Mouse (Mus musculus) lung, embryonic 15.5 days (tissue): ENCODE measurements at regions not wholly inside any gene's neighbourhood (a gene's known extent, or its start where the extent isn't known, plus 50 kb on each side); places are given as distances from the start of the nearest gene placed in this dataset.

ENCODE experiments used
- ATAC-seq: fragments of 200-750 bp; cut with Nextera tagmentation; 2 replicates; pipeline ENCODE4 v1.8.0; 2017; ENCODE audit warnings: moderate number of reproducible peaks, borderline replicate concordance; ENCODE audit not compliant: low FRiP score, low TSS enrichment; ENCODE audit errors: extremely low read depth
- H3K27ac ChIP-seq: fragments of 300-500 bp; sonication (generic); 2 replicates; pipeline ENCODE4 v1.5.1; 2015; ENCODE audit warnings: moderate library complexity, mild to moderate bottlenecking, inconsistent platforms
- H3K27me3 ChIP-seq: fragments of 300-500 bp; sonication (generic); 2 replicates; pipeline ENCODE4 v1.6.1; 2015; ENCODE audit warnings: inconsistent platforms
- H3K36me3 ChIP-seq: fragments of 300-500 bp; sonication (generic); 2 replicates; pipeline ENCODE4 v1.6.1; 2015; ENCODE audit warnings: inconsistent platforms
- H3K4me1 ChIP-seq: fragments of 300-500 bp; sonication (generic); 2 replicates; pipeline ENCODE4 v1.6.1; 2015; ENCODE audit warnings: inconsistent platforms
- H3K4me2 ChIP-seq: fragments of 300-500 bp; sonication (generic); 2 replicates; pipeline ENCODE4 v1.6.1; 2015; ENCODE audit warnings: inconsistent platforms, mild to moderate bottlenecking, moderate library complexity
- H3K4me3 ChIP-seq: fragments of 300-500 bp; sonication (generic); 2 replicates; pipeline ENCODE4 v1.5.1; 2015; ENCODE audit warnings: mild to moderate bottlenecking, inconsistent platforms
- H3K9ac ChIP-seq: fragments of 300-500 bp; sonication (generic); 2 replicates; pipeline ENCODE4 v1.6.1; 2015; ENCODE audit warnings: inconsistent platforms
- H3K9me3 ChIP-seq: fragments of 300-500 bp; sonication (generic); 2 replicates; pipeline ENCODE4 v1.6.1; 2016; ENCODE audit warnings: inconsistent platforms
- WGBS: fragments of 180-500 bp; shearing (Covaris S2); methylation state at CpG from one replicate; pipeline ENCODE4 v1.1.7; 2015; 5-methylcytosine and 5-hydroxymethylcytosine counted together

- no peak overlapping the region for H3K4me3 ChIP-seq
- H3K27me3 ChIP-seq: no peaks in the 10 kb centered on the region
- H3K9me3 ChIP-seq: no peaks in the 10 kb centered on the region
- H3K27ac ChIP-seq: no peak overlapping the region
- no peaks in the 10 kb centered on the region for H3K36me3 ChIP-seq
- no peaks in the 10 kb centered on the region for H3K4me1 ChIP-seq
- no peak for ATAC-seq
- WGBS: 62% methylated on average over 3 of the region's 3 CpGs
- no peak overlapping the region for H3K9ac ChIP-seq
- H3K4me2 ChIP-seq: no peak overlapping the region
Measured at GRCm38 (mm10) chrX:130808530-130809235, 1059.1 kb downstream of the Diaph2 start.

- no peaks in the 10 kb centered on the region for H3K36me3 ChIP-seq
- H3K9me3 ChIP-seq: no peaks in the 10 kb centered on the region
- no peaks in the 10 kb centered on the region for H3K4me1 ChIP-seq
- no peak overlapping the region for H3K9ac ChIP-seq
- H3K27me3 ChIP-seq: no peaks in the 10 kb centered on the region
- no peak for ATAC-seq
- H3K4me3 ChIP-seq: no peak overlapping the region
- WGBS: 53% methylated on average over 1 of the region's 1 CpGs
- no peak overlapping the region for H3K4me2 ChIP-seq
- H3K27ac ChIP-seq: no peak overlapping the region
Measured at GRCm38 (mm10) chrX:130818916-130819315, 1069.4 kb downstream of the Diaph2 start.

GRCm38 (mm10) chrX:130819707-130820106, 1070.2 kb downstream of the Diaph2 start:
- ATAC-seq: no peak

GRCm38 (mm10) chrX:130820168-130820567, 1070.6 kb downstream of the Diaph2 start:
- Histone ChIP-seq H3K4me2 (no peak overlapping the region), H3K4me1 (no peaks in the 10 kb centered on the region), H3K36me3 (no peaks in the 10 kb centered on the region), H3K4me3 (no peak overlapping the region), H3K9ac (no peak overlapping the region), H3K27me3 (no peaks in the 10 kb centered on the region), H3K9me3 (no peaks in the 10 kb centered on the region), H3K27ac (no peak overlapping the region)
- 88% methylated on average over 3 of the region's 3 CpGs for WGBS
- ATAC-seq: no peak

More at GRCm38 (mm10) chrX:130819707-130820106, 1070.2 kb downstream of the Diaph2 start:
- Histone ChIP-seq H3K4me3 (no peak overlapping the region), H3K9ac (no peak overlapping the region), H3K36me3 (no peaks in the 10 kb centered on the region), H3K9me3 (no peaks in the 10 kb centered on the region), H3K27ac (no peak overlapping the region), H3K4me1 (no peaks in the 10 kb centered on the region), H3K4me2 (no peak overlapping the region), H3K27me3 (no peaks in the 10 kb centered on the region)
- 77% methylated on average over 1 of the region's 1 CpGs for WGBS

GRCm38 (mm10) chrX:130823943-130824342, 1074.4 kb downstream of the Diaph2 start:
- no peaks in the 10 kb centered on the region for H3K9me3 ChIP-seq
- no peak for ATAC-seq
- 93% methylated on average over 2 of the region's 2 CpGs for WGBS
- no peaks in the 10 kb centered on the region for H3K36me3 ChIP-seq
- H3K4me2 ChIP-seq: no peak overlapping the region
- H3K4me3 ChIP-seq: no peak overlapping the region
- H3K27ac ChIP-seq: no peak overlapping the region
- no peaks in the 10 kb centered on the region for H3K4me1 ChIP-seq
- no peak overlapping the region for H3K9ac ChIP-seq
- no peaks in the 10 kb centered on the region for H3K27me3 ChIP-seq

- Histone ChIP-seq H3K9me3 (no peaks in the 10 kb centered on the region), H3K4me3 (no peak overlapping the region), H3K27ac (no peak overlapping the region), H3K27me3 (no peaks in the 10 kb centered on the region), H3K9ac (no peak overlapping the region), H3K36me3 (no peaks in the 10 kb centered on the region), H3K4me1 (no peaks in the 10 kb centered on the region), H3K4me2 (no peak overlapping the region)
- ATAC-seq: no peak
Measured at GRCm38 (mm10) chrX:130835835-130836234, 1086.3 kb downstream of the Diaph2 start.

- Histone ChIP-seq H3K27me3 (no peaks in the 10 kb centered on the region), H3K9ac (no peak overlapping the region), H3K9me3 (no peaks in the 10 kb centered on the region), H3K27ac (no peak overlapping the region), H3K36me3 (no peaks in the 10 kb centered on the region), H3K4me1 (no peaks in the 10 kb centered on the region), H3K4me2 (no peak overlapping the region), H3K4me3 (no peak overlapping the region)
- WGBS: 54% methylated on average over 3 of the region's 3 CpGs
- ATAC-seq: no peak
Measured at GRCm38 (mm10) chrX:130843141-130843540, 1093.6 kb downstream of the Diaph2 start.

GRCm38 (mm10) chrX:130866506-130866905, 1117.0 kb downstream of the Diaph2 start:
- Histone ChIP-seq H3K4me2 (no peak overlapping the region), H3K4me1 (no peaks in the 10 kb centered on the region), H3K27ac (no peak overlapping the region), H3K27me3 (no peaks in the 10 kb centered on the region), H3K9ac (no peak overlapping the region), H3K4me3 (no peak overlapping the region), H3K9me3 (no peaks in the 10 kb centered on the region), H3K36me3 (no peaks in the 10 kb centered on the region)
- ATAC-seq: no peak
- 74% methylated on average over 1 of the region's 1 CpGs for WGBS

- no peaks in the 10 kb centered on the region for H3K27me3 ChIP-seq
- no peak overlapping the region for H3K9ac ChIP-seq
- H3K27ac ChIP-seq: no peak overlapping the region
- H3K36me3 ChIP-seq: no peaks in the 10 kb centered on the region
- WGBS: 48% methylated on average over 1 of the region's 1 CpGs
- H3K4me3 ChIP-seq: no peak overlapping the region
- no peak for ATAC-seq
- no peak overlapping the region for H3K4me2 ChIP-seq
- H3K9me3 ChIP-seq: no peaks in the 10 kb centered on the region
- H3K4me1 ChIP-seq: no peaks in the 10 kb centered on the region
Measured at GRCm38 (mm10) chrX:130874157-130874556, 1124.6 kb downstream of the Diaph2 start.

- H3K9me3 ChIP-seq: no peaks in the 10 kb centered on the region
- no peak overlapping the region for H3K9ac ChIP-seq
- no peak overlapping the region for H3K4me2 ChIP-seq
- WGBS: 31% methylated on average over 3 of the region's 3 CpGs
- no peaks in the 10 kb centered on the region for H3K4me1 ChIP-seq
- ATAC-seq: peak; percentile 52; the same call in 1 of the 2 replicates
- no peak overlapping the region for H3K4me3 ChIP-seq
- no peaks in the 10 kb centered on the region for H3K36me3 ChIP-seq
- no peak overlapping the region for H3K27ac ChIP-seq
- no peaks in the 10 kb centered on the region for H3K27me3 ChIP-seq
Measured at GRCm38 (mm10) chrX:130875289-130875688, 1125.7 kb downstream of the Diaph2 start.

- no peaks in the 10 kb centered on the region for H3K9me3 ChIP-seq
- no peaks in the 10 kb centered on the region for H3K4me1 ChIP-seq
- 90% methylated on average over 4 of the region's 4 CpGs for WGBS
- no peak overlapping the region for H3K9ac ChIP-seq
- H3K4me3 ChIP-seq: no peak overlapping the region
- H3K36me3 ChIP-seq: no peaks in the 10 kb centered on the region
- ATAC-seq: no peak
- no peak overlapping the region for H3K4me2 ChIP-seq
- no peak overlapping the region for H3K27ac ChIP-seq
- no peaks in the 10 kb centered on the region for H3K27me3 ChIP-seq
Measured at GRCm38 (mm10) chrX:130876120-130876519, 1126.6 kb downstream of the Diaph2 start.
